Mouse (Mus musculus): ENCODE data around the gene Rims4.

Gene Rims4

GRCm38 (mm10) chr2:163909604-163910003 is 8.9 kb downstream of the Rims4 start:
- DNase-seq (ENCODE audit: low read depth, low spot score): no peak

- no peak for DNase-seq (ENCODE audit: low read depth, low spot score)
These were observed 11.4 kb downstream of the Rims4 start for GRCm38 (mm10) chr2:163907131-163907530.

- no peak for DNase-seq (ENCODE audit: low read depth, low spot score)
These were observed 14.2 kb downstream of the Rims4 start for GRCm38 (mm10) chr2:163904323-163904722.

GRCm38 (mm10) chr2:163903461-163903860 is 15.0 kb downstream of the Rims4 start:
- no peak for DNase-seq (ENCODE audit: low read depth, low spot score)

- no peak for DNase-seq (ENCODE audit: low read depth, low spot score)
These were observed 16.0 kb downstream of the Rims4 start for GRCm38 (mm10) chr2:163902448-163902847.

GRCm38 (mm10) chr2:163901043-163901442 is 17.4 kb downstream of the Rims4 start:
- DNase-seq (ENCODE audit: low read depth, low spot score): no peak

- no peak for DNase-seq (ENCODE audit: low read depth, low spot score)
These were observed 18.5 kb downstream of the Rims4 start for GRCm38 (mm10) chr2:163899910-163900411.

- DNase-seq (ENCODE audit: low read depth, low spot score): no peak
These were observed 20.4 kb downstream of the Rims4 start for GRCm38 (mm10) chr2:163897988-163898535.

GRCm38 (mm10) chr2:163897026-163897425 is 21.5 kb downstream of the Rims4 start:
- DNase-seq (ENCODE audit: low read depth, low spot score): no peak

- no peak for DNase-seq (ENCODE audit: low read depth, low spot score)
These were observed 23.3 kb downstream of the Rims4 start for GRCm38 (mm10) chr2:163895156-163895555.

GRCm38 (mm10) chr2:163893446-163894370 is 24.8 kb downstream of the Rims4 start:
- no peak for DNase-seq (ENCODE audit: low read depth, low spot score)

GRCm38 (mm10) chr2:163891271-163891670 is 27.2 kb downstream of the Rims4 start:
- no peak for DNase-seq (ENCODE audit: low read depth, low spot score)

GRCm38 (mm10) chr2:163890586-163890985 is 27.9 kb downstream of the Rims4 start:
- no peak for DNase-seq (ENCODE audit: low read depth, low spot score)

- peak; percentile 68 for DNase-seq (ENCODE audit: low read depth, low spot score)
These were observed 29.1 kb downstream of the Rims4 start for GRCm38 (mm10) chr2:163889411-163889810.

GRCm38 (mm10) chr2:163882859-163883652 is 35.4 kb downstream of the Rims4 start:
- no peak for DNase-seq (ENCODE audit: low read depth, low spot score)

GRCm38 (mm10) chr2:163880891-163881290 is 37.6 kb downstream of the Rims4 start:
- DNase-seq (ENCODE audit: low read depth, low spot score): no peak

- no peak for DNase-seq (ENCODE audit: low read depth, low spot score)
These were observed 41.5 kb downstream of the Rims4 start for GRCm38 (mm10) chr2:163876830-163877498.

GRCm38 (mm10) chr2:163875484-163875883 is 43.0 kb downstream of the Rims4 start:
- DNase-seq (ENCODE audit: low read depth, low spot score): no peak

GRCm38 (mm10) chr2:163874877-163875276 is 43.6 kb downstream of the Rims4 start:
- no peak for DNase-seq (ENCODE audit: low read depth, low spot score)

GRCm38 (mm10) chr2:163871906-163872305 is 46.6 kb downstream of the Rims4 start:
- no peak for DNase-seq (ENCODE audit: low read depth, low spot score)

GRCm38 (mm10) chr2:163871266-163871665 is 47.2 kb downstream of the Rims4 start:
- DNase-seq (ENCODE audit: low read depth, low spot score): no peak

Measured in forelimb bud, embryonic 11.5 days (tissue).